Mouse (Mus musculus) kidney, adult 2 months (tissue): ENCODE results near the gene Tbc1d1. TPM values are rescaled to one million over a fixed set of nuclear protein-coding genes. Genes with fewer than 3 reads are reported as not detected.
A peak's percentile ranks its signal among the peaks of the same experiment; 100 is the strongest.

Experiments
- DNase-seq: peaks from one replicate; pipeline ENCODE4 v3.0.0; 2021
- H3K27ac ChIP-seq: fragments of 200-500 bp; 2 replicates; pipeline ENCODE4 v1.5.1; 2012; ENCODE audit warnings: low read depth, low read length, control low read depth, inconsistent platforms; ENCODE audit not compliant: insufficient read depth
- H3K27me3 ChIP-seq: fragments of 200-500 bp; replicated peaks from 2 replicates; pipeline ENCODE4 v1.6.1; 2012; ENCODE audit warnings: mild to moderate bottlenecking, moderate library complexity, low read length, inconsistent platforms; ENCODE audit not compliant: control insufficient read depth, insufficient read depth
- H3K36me3 ChIP-seq: fragments of 200-500 bp; 2 replicates; pipeline ENCODE4 v1.6.1; 2012; ENCODE audit warnings: mild to moderate bottlenecking, moderate library complexity, low read length, inconsistent platforms; ENCODE audit not compliant: control insufficient read depth, insufficient read depth
- H3K4me1 ChIP-seq: fragments of 200-500 bp; 2 replicates; pipeline ENCODE4 v1.6.1; 2011; ENCODE audit warnings: low read length; ENCODE audit not compliant: control insufficient read depth, insufficient read depth
- H3K4me3 ChIP-seq: fragments of 200-500 bp; 2 replicates; pipeline ENCODE4 v1.5.1; 2011; ENCODE audit warnings: mild to moderate bottlenecking, low read depth, low read length, control low read depth; ENCODE audit not compliant: insufficient read depth
- CTCF ChIP-seq: fragments of 200-500 bp; conservative IDR thresholded peaks from 2 replicates; pipeline ENCODE4 v1.5.1; 2011; ENCODE audit warnings: low read depth, mild to moderate bottlenecking, control low read depth, low read length, moderate library complexity, mixed read lengths; ENCODE audit not compliant: insufficient read depth, insufficient read length
- POLR2A ChIP-seq: fragments of 200-500 bp; IDR thresholded peaks from one replicate; pipeline ENCODE4 v1.6.1; 2011; ENCODE audit warnings: low read depth, low read length, control low read depth
- WGBS: fragments of 180-500 bp; shearing (Covaris S2); methylation state at CpG from one replicate; pipeline ENCODE4 v1.1.7; 2018; 5-methylcytosine and 5-hydroxymethylcytosine counted together
- polyA plus RNA-seq: library from polyadenylated mRNA; depleted of rRNA; stranded (reverse); fragments of >200 nt; gene quantifications from 2 replicates; pipeline ENCODE4 v1.2.3, GENCODE M21; 2012

The Tbc1d1 gene
- polyA plus RNA-seq, 1 experiment = 38.3 TPM

DNA sequence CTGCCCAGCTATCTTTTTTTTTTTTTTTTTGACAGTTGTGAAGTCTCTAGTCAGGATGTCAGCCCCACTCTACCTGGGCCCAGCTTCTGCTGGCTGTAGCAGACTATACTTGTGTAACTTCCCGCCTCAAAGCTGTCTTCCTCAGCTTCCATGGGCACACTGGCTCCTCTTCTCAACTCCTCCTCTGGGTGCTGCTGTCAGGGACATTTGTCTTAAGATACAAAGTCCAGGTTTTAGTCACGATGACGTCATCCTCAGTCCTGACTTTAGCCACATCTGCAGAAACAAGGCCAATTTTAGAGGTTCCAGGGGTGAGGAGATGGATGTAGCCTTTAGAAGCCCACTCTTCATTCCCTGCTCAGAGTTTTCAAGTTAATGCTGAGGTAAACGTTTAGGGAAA lies 167.2 kb downstream of the Tbc1d1 start:
- WGBS = 62% methylated on average over 4 of the region's 4 CpGs
- TF ChIP-seq CTCF = no peak
- no peak for TF ChIP-seq POLR2A
- H3K27ac ChIP-seq = peak overlapping the region; percentile 28; the same call in 1 of the 2 replicates
- peaks cover 46% of the 10 kb centered on the region for H3K4me1 ChIP-seq
- H3K27me3 ChIP-seq = no peaks in the 10 kb centered on the region
- peak; percentile 61 for DNase-seq
- H3K4me3 ChIP-seq = no peak overlapping the region
- peaks cover under 1% of the 10 kb centered on the region; the same call in 1 of the 2 replicates for H3K36me3 ChIP-seq

DNA sequence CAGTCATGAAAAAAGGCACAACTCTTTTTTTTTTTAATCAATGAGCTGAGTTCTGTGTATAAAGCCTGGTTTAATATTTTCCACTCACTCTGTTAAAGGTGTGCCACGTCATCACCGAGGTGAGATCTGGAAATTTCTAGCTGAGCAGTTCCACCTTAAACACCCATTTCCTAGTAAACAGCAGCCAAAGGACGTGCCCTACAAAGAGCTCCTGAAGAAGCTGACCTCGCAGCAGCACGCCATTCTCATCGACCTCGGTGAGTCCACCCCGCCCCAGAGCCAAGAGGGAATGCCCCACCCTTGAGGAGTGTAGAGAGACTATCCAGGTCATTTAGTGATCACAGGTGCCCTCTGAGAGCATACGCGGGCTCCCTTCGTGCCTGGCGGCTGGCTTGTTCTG lies 168.2 kb downstream of the Tbc1d1 start:
- no peaks in the 10 kb centered on the region; the same call in 1 of the 2 replicates for H3K36me3 ChIP-seq
- H3K4me1 ChIP-seq = peaks cover 46% of the 10 kb centered on the region
- 37% methylated on average over 12 of the region's 12 CpGs for WGBS
- H3K27ac ChIP-seq = peak overlapping the region; percentile 49
- no peaks in the 10 kb centered on the region for H3K27me3 ChIP-seq
- peak; percentile 60 for DNase-seq
- TF ChIP-seq CTCF (no peak), POLR2A (no peak)
- no peak overlapping the region for H3K4me3 ChIP-seq

GRCm38 (mm10) chr5:64324920-64325319 lies 168.8 kb downstream of the Tbc1d1 start:
- no peak for TF ChIP-seq POLR2A
- TF ChIP-seq CTCF = no peak
- Histone ChIP-seq H3K27ac (peak overlapping the region; percentile 49), H3K27me3 (no peaks in the 10 kb centered on the region), H3K4me1 (peaks cover 46% of the 10 kb centered on the region), H3K36me3 (no peaks in the 10 kb centered on the region; the same call in 1 of the 2 replicates), H3K4me3 (no peak overlapping the region)
- no peak for DNase-seq
- WGBS = 75% methylated on average over 8 of the region's 8 CpGs

GRCm38 (mm10) chr5:64325741-64326355 lies 169.7 kb downstream of the Tbc1d1 start:
- WGBS = 69% methylated on average over 5 of the region's 5 CpGs
- Histone ChIP-seq H3K4me3 (no peak overlapping the region), H3K4me1 (peaks cover 48% of the 10 kb centered on the region), H3K27ac (peak overlapping the region; percentile 65), H3K27me3 (no peaks in the 10 kb centered on the region), H3K36me3 (no peaks in the 10 kb centered on the region; the same call in 1 of the 2 replicates)
- DNase-seq = no peak
- TF ChIP-seq CTCF (no peak), POLR2A (no peak)

GRCm38 (mm10) chr5:64326427-64327181 lies 170.5 kb downstream of the Tbc1d1 start:
- 55% methylated on average over 7 of the region's 7 CpGs for WGBS

DNA sequence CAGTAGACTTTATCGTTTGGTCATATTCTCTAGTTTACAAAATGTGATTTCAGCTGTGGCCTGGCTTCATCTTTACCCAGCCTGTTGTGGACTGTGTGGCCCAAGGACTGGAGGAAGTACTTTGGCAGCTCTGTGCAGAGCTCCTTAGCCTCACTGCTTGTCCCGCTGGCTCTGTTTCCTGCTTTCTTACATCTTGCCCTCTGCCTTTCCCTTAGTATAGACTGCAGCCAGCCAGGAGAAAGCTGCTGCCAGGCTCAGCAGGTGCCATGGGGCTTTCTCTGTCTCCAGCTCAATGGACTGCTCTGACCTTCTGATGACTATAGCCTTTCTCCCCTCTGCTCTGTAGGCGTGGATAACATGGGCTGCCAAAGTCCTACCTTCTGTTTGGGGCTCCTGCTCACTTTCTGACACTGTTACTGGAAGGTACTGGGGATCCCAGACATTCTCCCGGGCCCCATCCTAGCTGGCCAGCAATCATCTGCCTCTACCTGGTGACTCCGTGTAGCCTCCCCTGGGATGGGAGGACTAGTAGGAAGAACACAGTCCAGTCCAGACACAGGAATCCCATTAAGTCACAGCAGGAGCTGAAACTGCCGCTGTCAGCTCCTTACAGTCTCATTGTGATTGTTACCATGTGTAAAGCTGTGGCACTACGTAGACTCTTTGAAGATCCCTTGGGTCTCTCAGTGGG lies 171.3 kb downstream of the Tbc1d1 start:
- Histone ChIP-seq H3K4me1 (peaks cover 42% of the 10 kb centered on the region), H3K27me3 (no peaks in the 10 kb centered on the region), H3K27ac (peak overlapping the region; percentile 59), H3K36me3 (no peaks in the 10 kb centered on the region; the same call in 1 of the 2 replicates), H3K4me3 (no peak overlapping the region)
- 66% methylated on average over 7 of the region's 7 CpGs for WGBS
- TF ChIP-seq CTCF (no peak), POLR2A (no peak)
- DNase-seq = peak; percentile 47

More at GRCm38 (mm10) chr5:64326427-64327181, 170.5 kb downstream of the Tbc1d1 start:
- peaks cover 42% of the 10 kb centered on the region for H3K4me1 ChIP-seq
- TF ChIP-seq CTCF (no peak), POLR2A (no peak)
- no peak overlapping the region for H3K4me3 ChIP-seq
- peak overlapping the region; percentile 59 for H3K27ac ChIP-seq
- H3K36me3 ChIP-seq = no peaks in the 10 kb centered on the region; the same call in 1 of the 2 replicates
- H3K27me3 ChIP-seq = no peaks in the 10 kb centered on the region
- peak; percentile 81 for DNase-seq
